Mouse (Mus musculus): Measurements from ENCODE around the gene Specc1. TPM values are rescaled to one million over a fixed set of nuclear protein-coding genes. Genes with fewer than 3 reads are reported as not detected.

The Specc1 gene
- polyA plus RNA-seq, 1 experiment from 2014 or later = 15.3 TPM

DNA sequence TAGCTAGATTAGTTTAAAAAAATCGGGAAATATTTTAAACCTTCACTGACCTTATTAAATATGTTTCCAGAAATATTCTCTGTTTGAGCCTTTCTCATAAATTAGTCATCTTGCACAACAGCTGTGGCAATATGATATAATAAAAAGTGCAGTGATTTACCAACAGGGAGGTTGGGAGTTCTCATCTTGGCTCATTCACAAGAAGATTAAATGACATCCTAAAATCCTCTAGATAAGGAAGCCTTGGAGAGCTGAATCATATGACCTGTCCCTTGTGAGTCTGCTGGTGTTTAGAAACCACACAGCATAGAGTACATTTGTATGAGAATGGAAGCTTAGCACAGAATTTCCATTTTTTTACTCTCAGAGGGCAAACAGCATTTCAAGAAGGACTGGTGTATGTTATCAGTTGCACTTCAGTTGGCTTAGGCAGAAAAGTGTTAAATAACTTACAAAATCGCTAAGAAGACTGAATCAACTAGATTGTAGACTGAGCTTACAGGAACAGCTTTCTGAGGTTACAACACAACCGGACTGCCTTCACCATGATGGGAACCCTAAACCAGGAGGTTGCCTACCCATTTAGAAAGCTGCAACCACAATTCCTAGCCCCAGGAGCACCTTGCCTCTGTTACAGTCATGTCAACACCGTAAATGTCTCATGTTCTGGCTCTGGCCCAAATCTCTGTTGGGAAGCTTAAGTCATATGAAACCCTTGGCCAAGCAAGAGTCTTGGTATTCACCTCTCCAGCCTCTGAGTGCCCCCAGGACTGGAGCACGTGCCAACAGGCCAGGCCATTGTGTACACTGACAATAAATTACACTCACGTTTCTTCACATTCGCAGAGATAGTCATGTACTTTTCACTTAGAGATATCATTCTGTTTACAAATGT lies 188.9 kb downstream of the Specc1 start:
- no peaks in the 10 kb centered on the region for H3K27me3 ChIP-seq (replicated peaks; ENCODE audit: low read depth, poor library complexity, severe bottlenecking)
- no peak overlapping the region for H3K4me3 ChIP-seq
- 90% methylated on average over 7 of the region's 7 CpGs for WGBS
- no peak for DNase-seq (ENCODE audit: low spot score)
- H3K36me3 ChIP-seq (replicated peaks) = peaks cover 29% of the 10 kb centered on the region
- no peaks in the 10 kb centered on the region for H3K9me3 ChIP-seq
- no peak overlapping the region for H3K27ac ChIP-seq (replicated peaks)
- no peaks in the 10 kb centered on the region for H3K4me1 ChIP-seq

DNA sequence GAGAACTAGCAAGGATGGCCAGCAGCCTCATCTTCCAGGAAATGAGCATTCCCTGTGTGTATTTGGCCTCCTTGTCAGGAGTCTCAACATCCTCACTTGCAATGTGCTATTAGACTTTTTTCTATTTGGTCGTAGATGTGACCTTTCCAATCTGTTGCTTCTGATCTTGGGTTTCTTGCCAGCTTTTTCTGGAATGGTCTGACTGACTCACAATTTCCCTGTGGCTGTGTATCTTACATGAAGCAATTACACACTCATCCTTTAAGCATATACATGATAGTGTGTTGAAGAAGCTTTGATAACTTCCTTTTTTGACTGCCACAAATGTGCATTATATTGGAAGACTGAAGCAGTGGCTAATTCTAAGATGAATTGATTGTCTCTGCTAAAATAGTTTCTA lies 190.1 kb downstream of the Specc1 start:
- no peak for DNase-seq (ENCODE audit: low spot score)
- 90% methylated on average over 1 of the region's 1 CpGs for WGBS
- no peaks in the 10 kb centered on the region for H3K9me3 ChIP-seq
- no peaks in the 10 kb centered on the region for H3K4me1 ChIP-seq
- H3K27me3 ChIP-seq (replicated peaks; ENCODE audit: low read depth, poor library complexity, severe bottlenecking) = no peaks in the 10 kb centered on the region
- peaks cover 29% of the 10 kb centered on the region for H3K36me3 ChIP-seq (replicated peaks)
- no peak overlapping the region for H3K27ac ChIP-seq (replicated peaks)
- no peak overlapping the region for H3K4me3 ChIP-seq

DNA sequence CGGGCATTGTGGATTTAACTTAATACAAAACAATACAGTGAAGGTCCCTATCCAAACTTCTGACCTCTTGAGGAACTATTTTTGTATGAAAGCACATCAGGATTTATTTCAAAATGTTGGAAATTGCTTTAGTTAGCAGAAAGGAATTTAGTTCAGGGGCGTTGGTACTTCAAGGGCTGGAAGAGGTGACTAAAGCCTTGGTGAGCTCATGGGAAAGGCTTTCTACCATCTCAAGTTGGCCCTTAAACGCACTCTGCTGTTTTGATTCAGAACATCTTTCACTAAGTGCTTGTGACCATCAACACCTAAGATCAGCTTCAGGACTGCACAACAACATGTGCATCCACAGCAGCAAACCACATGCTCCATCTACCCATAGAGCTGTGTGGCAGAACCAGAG lies 191.5 kb downstream of the Specc1 start:
- Histone ChIP-seq H3K36me3 (replicated peaks) (peaks cover 35% of the 10 kb centered on the region), H3K4me3 (no peak overlapping the region), H3K9me3 (no peaks in the 10 kb centered on the region), H3K4me1 (no peaks in the 10 kb centered on the region), H3K27ac (replicated peaks) (no peak overlapping the region), H3K27me3 (replicated peaks; ENCODE audit: low read depth, poor library complexity, severe bottlenecking) (no peaks in the 10 kb centered on the region)
- DNase-seq (ENCODE audit: low spot score) = no peak
- WGBS = 92% methylated on average over 3 of the region's 3 CpGs

DNA sequence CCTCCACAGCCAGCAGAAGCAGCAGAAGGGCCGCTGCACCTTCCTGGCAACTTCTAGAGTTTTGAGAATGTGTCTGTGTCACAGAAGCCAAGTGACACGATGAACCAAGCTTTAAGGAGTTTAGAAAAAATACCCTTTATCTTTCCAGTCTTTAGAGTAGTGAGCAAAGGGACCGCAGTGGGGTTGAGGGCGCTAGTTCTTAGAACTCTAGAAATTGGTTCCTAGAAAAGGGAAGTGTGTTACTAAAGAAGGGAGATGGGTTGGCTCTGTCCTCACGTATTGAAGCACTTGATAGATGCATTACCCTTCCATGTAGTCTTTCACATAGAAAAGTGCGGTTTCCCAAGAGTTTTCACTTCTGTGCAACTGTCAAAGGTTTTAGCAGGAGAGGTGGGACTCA lies 191.9 kb downstream of the Specc1 start:
- no peak for DNase-seq (ENCODE audit: low spot score)
- 90% methylated on average over 6 of the region's 6 CpGs for WGBS
- H3K9me3 ChIP-seq = no peaks in the 10 kb centered on the region
- no peak overlapping the region for H3K27ac ChIP-seq (replicated peaks)
- H3K36me3 ChIP-seq (replicated peaks) = peaks cover 35% of the 10 kb centered on the region
- H3K4me3 ChIP-seq = no peak overlapping the region
- H3K4me1 ChIP-seq = no peaks in the 10 kb centered on the region
- no peaks in the 10 kb centered on the region for H3K27me3 ChIP-seq (replicated peaks; ENCODE audit: low read depth, poor library complexity, severe bottlenecking)

DNA sequence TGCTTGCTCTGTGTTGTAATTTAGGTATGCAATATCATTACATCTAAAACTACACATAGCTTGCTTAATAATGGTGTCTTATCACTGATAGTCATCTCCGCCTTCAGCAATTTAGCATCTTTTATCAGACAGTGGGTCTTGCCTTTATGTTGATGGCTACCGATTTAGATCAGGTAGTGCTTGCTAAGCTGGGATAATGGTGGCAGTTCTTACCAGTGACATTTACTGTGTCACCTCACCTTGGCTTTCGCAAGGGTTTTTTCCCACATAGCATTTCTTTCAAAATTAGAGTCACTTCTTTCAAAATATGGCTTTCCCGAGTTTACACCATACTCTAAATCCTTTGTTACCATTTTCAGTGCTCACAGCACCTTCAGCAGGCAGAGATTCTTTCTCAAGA lies 196.5 kb downstream of the Specc1 start:
- Histone ChIP-seq H3K4me1 (no peaks in the 10 kb centered on the region), H3K36me3 (replicated peaks) (peaks cover 26% of the 10 kb centered on the region), H3K27ac (replicated peaks) (no peak overlapping the region), H3K4me3 (no peak overlapping the region), H3K9me3 (no peaks in the 10 kb centered on the region), H3K27me3 (replicated peaks; ENCODE audit: low read depth, poor library complexity, severe bottlenecking) (no peaks in the 10 kb centered on the region)
- no peak for DNase-seq (ENCODE audit: low spot score)
- WGBS = 94% methylated on average over 4 of the region's 4 CpGs

DNA sequence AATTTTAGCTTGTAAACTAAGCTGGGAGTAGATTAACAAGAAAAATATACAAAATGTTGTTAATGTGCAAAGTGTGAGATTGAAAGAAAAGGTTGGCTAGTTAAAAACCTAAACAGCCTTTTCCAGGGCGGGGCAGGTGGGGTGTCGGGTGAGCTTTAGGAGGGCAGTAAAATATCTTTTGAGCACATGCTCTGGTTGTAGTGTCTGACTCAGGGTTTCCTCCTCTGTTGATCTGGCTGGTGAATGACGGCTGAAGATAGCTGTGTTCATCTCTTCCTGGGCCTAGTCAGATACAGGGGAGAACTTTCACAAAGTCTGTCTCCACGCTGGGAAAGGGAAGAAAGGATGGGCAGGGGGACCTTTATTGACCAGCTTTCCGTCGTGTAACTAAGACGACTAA lies 203.2 kb downstream of the Specc1 start:
- Histone ChIP-seq H3K27ac (replicated peaks) (no peak overlapping the region), H3K27me3 (replicated peaks; ENCODE audit: low read depth, poor library complexity, severe bottlenecking) (no peaks in the 10 kb centered on the region), H3K36me3 (replicated peaks) (peaks cover 17% of the 10 kb centered on the region), H3K4me1 (no peaks in the 10 kb centered on the region), H3K9me3 (no peaks in the 10 kb centered on the region), H3K4me3 (no peak overlapping the region)
- 91% methylated on average over 7 of the region's 7 CpGs for WGBS
- DNase-seq (ENCODE audit: low spot score) = no peak

DNA sequence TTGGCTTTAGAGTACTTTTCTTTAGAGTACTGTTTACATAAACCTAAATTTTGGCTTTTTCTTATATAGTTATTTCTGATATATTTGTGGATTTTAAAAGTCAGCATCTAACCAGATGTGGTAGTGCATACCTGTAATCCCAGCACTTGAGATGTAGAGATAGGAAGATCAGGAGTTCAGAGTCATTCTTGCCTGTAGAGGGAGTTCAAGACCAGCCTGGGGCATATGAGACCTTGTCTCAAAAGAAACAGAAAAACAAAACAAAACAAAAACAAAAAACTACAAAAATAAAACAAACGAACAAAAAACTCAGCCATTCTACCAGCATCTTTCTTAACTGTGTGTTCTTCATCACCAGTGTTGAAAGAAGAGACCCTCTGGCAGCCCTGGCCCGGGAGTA lies 204.9 kb downstream of the Specc1 start:
- 80% methylated on average over 2 of the region's 2 CpGs for WGBS
- Histone ChIP-seq H3K36me3 (replicated peaks) (peaks cover 14% of the 10 kb centered on the region), H3K9me3 (no peaks in the 10 kb centered on the region), H3K4me1 (peaks cover 4% of the 10 kb centered on the region; the same call in 1 of the 2 replicates), H3K27ac (replicated peaks) (no peak overlapping the region), H3K4me3 (no peak overlapping the region), H3K27me3 (replicated peaks; ENCODE audit: low read depth, poor library complexity, severe bottlenecking) (no peaks in the 10 kb centered on the region)
- DNase-seq (ENCODE audit: low spot score) = no peak

DNA sequence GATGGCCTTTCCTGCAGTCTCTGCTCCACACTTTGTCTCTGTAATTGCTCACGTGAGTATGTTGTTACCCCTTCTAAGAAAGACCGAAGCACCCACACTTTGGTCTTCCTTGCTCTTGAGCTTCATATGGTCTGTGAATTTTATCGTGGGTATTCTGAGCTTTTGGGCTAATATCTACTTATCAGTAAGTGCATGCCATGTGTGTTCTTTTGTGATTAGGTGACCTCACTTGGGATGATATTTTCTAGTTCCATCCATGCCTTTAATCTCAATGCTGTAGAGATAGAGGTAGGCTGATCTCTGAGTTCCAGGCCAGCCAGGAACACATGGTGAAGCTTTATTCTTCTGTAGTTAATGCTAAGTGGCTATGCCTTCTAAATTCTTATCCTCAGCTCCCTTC lies 207.8 kb downstream of the Specc1 start:
- no peak for DNase-seq (ENCODE audit: low spot score)
- WGBS = 84% methylated on average over 3 of the region's 3 CpGs

DNA sequence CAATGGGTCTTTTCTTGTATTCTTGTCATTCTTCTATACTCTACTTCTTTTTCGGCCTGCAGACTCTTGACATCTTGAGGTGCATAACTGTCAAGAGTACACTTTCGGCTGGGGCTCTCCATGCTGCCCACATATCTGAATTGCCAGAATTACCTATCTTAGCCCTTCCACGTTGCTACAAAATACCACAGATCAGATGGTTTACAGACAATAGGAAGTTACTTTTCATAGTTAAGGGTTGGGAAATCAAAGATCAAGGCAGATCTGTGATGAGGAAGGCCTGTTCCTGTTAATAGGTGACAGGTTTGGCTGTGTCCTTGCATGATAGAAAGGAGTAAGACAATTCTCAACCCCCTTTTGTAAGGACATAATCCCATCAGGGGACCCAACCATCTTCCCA lies 209.9 kb downstream of the Specc1 start:
- H3K36me3 ChIP-seq (replicated peaks) = peaks cover 24% of the 10 kb centered on the region
- no peak overlapping the region for H3K4me3 ChIP-seq
- no peaks in the 10 kb centered on the region for H3K9me3 ChIP-seq
- H3K27ac ChIP-seq (replicated peaks) = no peak overlapping the region
- 84% methylated on average over 3 of the region's 3 CpGs for WGBS
- H3K4me1 ChIP-seq = peaks cover 10% of the 10 kb centered on the region; the same call in 1 of the 2 replicates
- no peaks in the 10 kb centered on the region for H3K27me3 ChIP-seq (replicated peaks; ENCODE audit: low read depth, poor library complexity, severe bottlenecking)
- no peak for DNase-seq (ENCODE audit: low spot score)

More for the DNA sequence above, 207.8 kb downstream of the Specc1 start:
- H3K9me3 ChIP-seq = no peaks in the 10 kb centered on the region
- H3K27me3 ChIP-seq (replicated peaks; ENCODE audit: low read depth, poor library complexity, severe bottlenecking) = no peaks in the 10 kb centered on the region
- no peak overlapping the region for H3K4me3 ChIP-seq
- peaks cover 6% of the 10 kb centered on the region; the same call in 1 of the 2 replicates for H3K36me3 ChIP-seq (replicated peaks)
- peaks cover 10% of the 10 kb centered on the region; the same call in 1 of the 2 replicates for H3K4me1 ChIP-seq
- no peak overlapping the region for H3K27ac ChIP-seq (replicated peaks)

DNA sequence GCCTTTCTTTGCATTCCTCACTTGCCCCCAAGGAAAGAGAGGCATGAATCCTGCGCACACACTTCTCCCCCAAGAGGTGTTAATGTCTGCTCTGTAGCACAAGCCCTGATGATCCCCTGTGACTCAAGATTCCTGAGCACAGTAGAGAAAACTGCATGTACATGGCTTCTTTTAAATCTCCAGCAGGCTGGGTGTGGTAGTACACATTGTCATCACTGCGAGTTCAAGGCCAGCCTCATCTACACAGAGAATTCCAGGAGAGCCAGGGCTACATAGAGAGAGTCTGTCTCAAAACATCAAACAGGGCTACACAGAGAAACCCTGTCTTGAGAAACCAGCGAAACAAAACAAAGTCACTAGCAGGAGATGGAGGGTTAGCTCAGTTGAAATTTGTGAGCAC lies 211.6 kb downstream of the Specc1 start:
- H3K27ac ChIP-seq (replicated peaks) = no peak overlapping the region
- no peaks in the 10 kb centered on the region for H3K27me3 ChIP-seq (replicated peaks; ENCODE audit: low read depth, poor library complexity, severe bottlenecking)
- H3K36me3 ChIP-seq (replicated peaks) = peaks cover 27% of the 10 kb centered on the region
- DNase-seq (ENCODE audit: low spot score) = no peak
- peaks cover 10% of the 10 kb centered on the region; the same call in 1 of the 2 replicates for H3K4me1 ChIP-seq
- 89% methylated on average over 3 of the region's 3 CpGs for WGBS
- no peak overlapping the region for H3K4me3 ChIP-seq
- H3K9me3 ChIP-seq = no peaks in the 10 kb centered on the region

DNA sequence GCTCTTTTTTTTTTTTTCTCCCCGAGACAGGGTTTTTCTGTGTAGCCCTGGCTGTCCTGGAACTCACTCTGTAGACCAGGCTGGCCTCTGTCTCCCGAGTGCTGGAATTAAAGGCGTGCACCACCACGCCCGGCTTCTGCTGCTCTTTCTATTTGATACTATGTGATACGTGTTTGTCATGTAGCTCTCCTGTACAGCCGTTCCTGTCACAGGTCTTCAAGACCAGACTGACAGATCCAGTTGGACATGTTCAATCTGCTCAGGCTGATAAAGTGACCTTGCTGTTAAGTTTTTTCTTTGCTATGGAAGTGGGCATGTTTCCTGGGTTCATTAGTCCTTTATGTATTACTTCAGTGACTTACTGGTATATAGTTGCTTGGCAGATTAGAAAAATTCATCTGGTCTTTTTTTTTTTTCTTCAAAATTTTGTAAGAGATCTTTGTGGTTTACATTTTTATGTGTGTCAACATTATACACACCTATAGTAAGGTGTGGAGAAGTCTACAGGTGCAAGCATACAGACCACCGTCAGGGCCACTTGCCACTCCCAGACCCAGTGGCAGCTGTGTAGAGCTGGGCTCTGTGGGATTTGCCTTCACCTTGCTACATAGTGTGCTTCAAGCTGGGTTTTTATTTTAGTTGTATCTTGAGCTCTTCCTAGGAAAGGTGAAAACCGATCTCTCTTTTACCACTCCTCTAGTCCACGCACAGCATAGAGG lies 221.0 kb downstream of the Specc1 start:
- Histone ChIP-seq H3K4me1 (no peaks in the 10 kb centered on the region), H3K27ac (replicated peaks) (no peak overlapping the region), H3K27me3 (replicated peaks; ENCODE audit: low read depth, poor library complexity, severe bottlenecking) (no peaks in the 10 kb centered on the region), H3K36me3 (replicated peaks) (peaks cover 10% of the 10 kb centered on the region), H3K4me3 (no peak overlapping the region), H3K9me3 (no peaks in the 10 kb centered on the region)
- DNase-seq (ENCODE audit: low spot score) = no peak
- WGBS = 90% methylated on average over 10 of the region's 10 CpGs

DNA sequence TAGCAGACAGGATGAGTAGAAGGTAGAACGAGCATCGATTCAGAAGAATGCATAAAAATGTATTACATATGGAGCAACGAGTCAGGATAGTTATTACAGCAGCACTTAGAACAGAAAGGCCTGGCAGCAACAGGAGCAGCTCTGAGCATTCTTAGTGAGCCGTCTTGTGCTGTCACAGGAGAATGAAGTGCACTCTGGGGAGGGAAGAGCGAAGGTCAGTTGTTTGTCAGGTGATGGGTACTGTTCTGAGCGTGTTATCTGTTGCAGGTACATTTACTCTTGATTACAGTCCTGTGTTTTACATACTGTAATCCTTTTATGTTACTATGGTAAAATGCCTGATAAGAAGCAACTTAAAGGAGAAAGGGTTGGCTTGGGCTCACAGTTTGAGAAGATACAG lies 224.2 kb downstream of the Specc1 start:
- H3K9me3 ChIP-seq = no peaks in the 10 kb centered on the region
- peaks cover 10% of the 10 kb centered on the region for H3K36me3 ChIP-seq (replicated peaks)
- no peaks in the 10 kb centered on the region for H3K4me1 ChIP-seq
- no peak for DNase-seq (ENCODE audit: low spot score)
- H3K27ac ChIP-seq (replicated peaks) = no peak overlapping the region
- WGBS = 89% methylated on average over 6 of the region's 6 CpGs
- no peak overlapping the region for H3K4me3 ChIP-seq
- no peaks in the 10 kb centered on the region for H3K27me3 ChIP-seq (replicated peaks; ENCODE audit: low read depth, poor library complexity, severe bottlenecking)

DNA sequence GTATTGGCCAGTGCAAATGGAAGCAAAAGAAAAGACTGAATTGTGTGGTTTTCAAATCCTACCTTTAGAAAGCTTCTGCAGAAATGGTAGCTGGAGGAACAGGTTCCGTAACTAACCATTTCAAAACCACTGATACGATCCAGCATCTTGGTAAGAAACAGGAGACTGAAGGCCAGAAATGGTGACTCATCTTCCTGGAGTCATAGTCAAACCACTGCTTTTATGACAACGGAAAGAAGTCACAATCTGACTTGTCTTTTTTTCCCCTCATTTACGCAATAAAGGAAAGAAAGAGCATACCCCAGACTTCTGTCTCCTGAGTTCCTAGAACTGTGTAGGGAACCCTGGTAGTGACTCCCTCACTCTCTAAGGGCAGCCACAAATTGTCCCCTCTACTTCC lies 228.3 kb downstream of the Specc1 start:
- Histone ChIP-seq H3K4me1 (peaks cover 5% of the 10 kb centered on the region; the same call in 1 of the 2 replicates), H3K4me3 (no peak overlapping the region), H3K27me3 (replicated peaks; ENCODE audit: low read depth, poor library complexity, severe bottlenecking) (no peaks in the 10 kb centered on the region), H3K36me3 (replicated peaks) (peaks cover 10% of the 10 kb centered on the region), H3K9me3 (no peaks in the 10 kb centered on the region), H3K27ac (replicated peaks) (no peak overlapping the region)
- DNase-seq (ENCODE audit: low spot score) = no peak
- 90% methylated on average over 4 of the region's 4 CpGs for WGBS
